Mouse (Mus musculus) myocyte (in vitro differentiated cells): ENCODE data around the gene Cbx7.

Source experiments
- CEBPB ChIP-seq: IDR thresholded peaks from 2 replicates; pipeline ENCODE4 v1.6.1; 2011; ENCODE audit warnings: mild to moderate bottlenecking, moderate library complexity; ENCODE audit not compliant: poor library complexity, insufficient read depth, severe bottlenecking
- MAX ChIP-seq: IDR thresholded peaks from one replicate; pipeline ENCODE4 v1.6.1; 2011; ENCODE audit warnings: low read depth, mild to moderate bottlenecking, control low read depth
- MYOG ChIP-seq, 3 experiments: IDR thresholded peaks; one replicate each; pipeline ENCODE4 v1.6.1; 2011; ENCODE audit warnings: control low read depth in 2 of 3, low read depth in 2 of 3, mild to moderate bottlenecking in 2 of 3; ENCODE audit not compliant: insufficient read length in 2 of 3, control insufficient read depth in 1 of 3, insufficient read depth in 1 of 3
- POLR2A ChIP-seq: IDR thresholded peaks from one replicate; pipeline ENCODE4 v1.6.1; 2011; ENCODE audit warnings: low read depth, mild to moderate bottlenecking, control low read depth, moderate library complexity; ENCODE audit not compliant: insufficient read length
- POLR2AphosphoS2 ChIP-seq: IDR thresholded peaks from one replicate; pipeline ENCODE4 v1.6.1; 2011; ENCODE audit warnings: low read depth, control low read depth; ENCODE audit not compliant: insufficient read length
- TCF12 ChIP-seq: IDR thresholded peaks from one replicate; pipeline ENCODE4 v1.6.1; 2011; ENCODE audit warnings: mild to moderate bottlenecking, control low read depth; ENCODE audit not compliant: poor library complexity, insufficient read depth, severe bottlenecking
- USF1 ChIP-seq: IDR thresholded peaks from one replicate; pipeline ENCODE4 v1.6.1; 2011; ENCODE audit warnings: low read depth, mild to moderate bottlenecking, control low read depth, moderate library complexity

DNA sequence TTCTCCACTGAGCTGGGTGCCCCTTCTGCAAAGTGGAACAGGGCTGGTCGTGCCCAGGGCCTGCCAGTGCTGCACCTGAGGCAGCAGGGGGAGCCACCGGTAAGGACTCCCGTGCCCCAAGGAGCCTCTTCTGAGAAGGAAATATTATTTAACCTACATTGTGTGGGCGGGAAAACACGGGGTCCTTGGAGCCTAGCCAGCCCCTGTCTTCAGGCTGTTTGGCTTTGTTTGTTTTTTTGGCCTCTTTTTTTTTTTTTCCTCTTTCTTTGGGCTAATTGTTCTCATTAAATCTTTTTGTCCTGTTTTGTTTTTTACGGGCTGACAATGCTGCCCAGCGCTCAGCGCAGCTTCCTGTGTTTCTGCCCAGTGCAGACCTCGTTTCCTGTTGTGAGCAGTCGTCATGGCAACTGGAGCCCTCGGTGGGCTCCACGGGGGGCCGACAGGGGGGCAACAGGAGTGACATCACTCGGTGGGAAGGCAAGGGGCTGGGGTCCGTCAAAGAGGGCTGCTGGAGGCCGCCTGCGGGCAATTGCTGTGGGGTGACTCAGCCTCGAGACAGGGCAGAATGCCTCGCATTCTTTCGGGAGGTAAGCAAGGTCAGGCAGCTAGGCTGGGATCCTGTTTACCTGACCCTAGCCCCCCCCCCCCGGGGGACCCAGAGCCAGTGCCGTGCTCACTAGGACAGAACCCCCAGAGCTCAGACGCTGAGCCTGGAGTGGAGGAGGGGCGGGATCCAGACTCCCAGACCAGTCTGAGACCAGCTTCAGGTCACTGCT lies 20.5 kb downstream of the Cbx7 start:
- TF ChIP-seq POLR2A: no peak
- TF ChIP-seq USF1: no peak
- no peak for TF ChIP-seq POLR2AphosphoS2
- no peak for TF ChIP-seq MAX
- no peak for TF ChIP-seq CEBPB
- TF ChIP-seq TCF12: no peak
- TF ChIP-seq MYOG (IDR thresholded peaks at IDR 0.05; ENCODE audit: control insufficient read depth in 1 of 3, insufficient read depth in 1 of 3, insufficient read length in 2 of 3, low read depth in 2 of 3): peak in 1 of 3 experiments; percentile 59
